Mouse (Mus musculus) liver, postnatal 0 days (tissue): ENCODE results near the gene Ghrl. TPM values are rescaled to one million over a fixed set of nuclear protein-coding genes. Genes with fewer than 3 reads are reported as not detected.

Experiments used
- ATAC-seq: fragments of 200-750 bp; cut with Nextera tagmentation; 2 replicates; pipeline ENCODE4 v1.8.0; 2017; ENCODE audit warnings: mild to moderate bottlenecking, moderate library complexity
- DNase-seq: peaks from one replicate; pipeline ENCODE4 v3.0.0-alpha.2; 2016
- H3K27ac ChIP-seq: fragments of 300-500 bp; sonication (generic); 2 replicates; pipeline ENCODE4 v1.5.1; 2014; ENCODE audit warnings: antibody characterized with exemption, moderate library complexity, mild to moderate bottlenecking, low read depth
- H3K27me3 ChIP-seq: fragments of 300-500 bp; sonication (generic); 2 replicates; pipeline ENCODE4 v1.6.1; 2014; ENCODE audit warnings: low read length, control low read depth, mixed read lengths; ENCODE audit not compliant: insufficient read depth
- H3K36me3 ChIP-seq: fragments of 300-500 bp; sonication (generic); replicated peaks from 2 replicates; pipeline ENCODE4 v1.6.1; 2014; ENCODE audit warnings: mild to moderate bottlenecking, control low read depth, low read length, moderate library complexity, mixed read lengths; ENCODE audit not compliant: insufficient read depth
- H3K4me1 ChIP-seq: fragments of 300-500 bp; sonication (generic); 2 replicates; pipeline ENCODE4 v1.6.1; 2014; ENCODE audit warnings: antibody characterized with exemption, mild to moderate bottlenecking, control low read depth; ENCODE audit not compliant: insufficient read depth
- H3K4me2 ChIP-seq: fragments of 300-500 bp; sonication (generic); 2 replicates; pipeline ENCODE4 v1.6.1; 2014; ENCODE audit warnings: low read depth, mild to moderate bottlenecking, low read length, moderate library complexity, mixed read lengths
- H3K4me3 ChIP-seq: fragments of 300-500 bp; sonication (generic); 2 replicates; pipeline ENCODE4 v1.5.1; 2014; ENCODE audit warnings: low read depth, low read length
- H3K9ac ChIP-seq: fragments of 300-500 bp; sonication (generic); replicated peaks from 2 replicates; pipeline ENCODE4 v1.6.1; 2014; ENCODE audit warnings: mild to moderate bottlenecking, moderate library complexity
- H3K9me3 ChIP-seq: fragments of 300-500 bp; sonication (generic); 2 replicates; pipeline ENCODE4 v1.6.1; 2016; ENCODE audit warnings: mild to moderate bottlenecking, control low read depth, low read length, mixed read lengths
- CTCF ChIP-seq: sonication (generic); IDR thresholded peaks from 2 replicates; pipeline ENCODE4 v1.5.1; 2016; ENCODE audit warnings: antibody characterized with exemption, low read depth
- EP300 ChIP-seq: IDR thresholded peaks from 2 replicates; pipeline ENCODE4 v1.6.1; 2016; ENCODE audit warnings: antibody characterized with exemption, low read depth, mild to moderate bottlenecking
- whole genome bisulfite sequencing: fragments of 180-500 bp; shearing (Covaris S2); extraction: QIAGEN DNeasy Blood & Tissue Kit; methylation state at CpG from one replicate; pipeline ENCODE4 v1.1.7; 2014; ENCODE audit not compliant: insufficient replicate concordance; 5-methylcytosine and 5-hydroxymethylcytosine counted together
- polyA plus RNA-seq: library from polyadenylated mRNA; unstranded; fragments of >200 nt; fragmentation: Nextera tagmentation; extraction: Ambion mirVana; gene quantifications from 2 replicates; pipeline ENCODE4 v1.2.1, GENCODE M21; 2015

Gene Ghrl
- polyA plus RNA-seq, 1 experiment from 2014 or later = not detected

- H3K4me1 ChIP-seq = peaks cover 20% of the 10 kb centered on the region
- no peak overlapping the region for H3K27ac ChIP-seq
- H3K27me3 ChIP-seq = no peaks in the 10 kb centered on the region
- DNase-seq (no peak), ATAC-seq (no peak)
- H3K4me3 ChIP-seq = no peak overlapping the region
- no peak overlapping the region for H3K4me2 ChIP-seq
- 81% methylated on average over 10 of the region's 10 CpGs for WGBS
- no peak overlapping the region for H3K9ac ChIP-seq
- no peak for TF ChIP-seq CTCF
- no peak for TF ChIP-seq EP300
- no peaks in the 10 kb centered on the region for H3K9me3 ChIP-seq
- peaks cover 15% of the 10 kb centered on the region; the same call in 1 of the 2 replicates for H3K36me3 ChIP-seq
These were observed 36.4 kb downstream of the Ghrl start for GRCm38 (mm10) chr6:113683081-113683825.

- ATAC-seq (peak; percentile 84), DNase-seq (peak; percentile 91)
- Histone ChIP-seq H3K4me1 (peaks cover 24% of the 10 kb centered on the region), H3K4me2 (no peak overlapping the region), H3K27ac (no peak overlapping the region), H3K4me3 (no peak overlapping the region), H3K9me3 (no peaks in the 10 kb centered on the region), H3K27me3 (no peaks in the 10 kb centered on the region), H3K9ac (no peak overlapping the region), H3K36me3 (peaks cover 8% of the 10 kb centered on the region; the same call in 1 of the 2 replicates)
- TF ChIP-seq CTCF (peak; percentile 98), EP300 (no peak)
- 8% methylated on average over 4 of the region's 4 CpGs for WGBS
These were observed 38.4 kb downstream of the Ghrl start for GRCm38 (mm10) chr6:113681271-113681670.

- no peaks in the 10 kb centered on the region for H3K27me3 ChIP-seq
- WGBS = 46% methylated on average over 9 of the region's 9 CpGs
- DNase-seq = peak; percentile 29
- peak; percentile 24; the same call in 1 of the 2 replicates for ATAC-seq
- peak overlapping the region; percentile 21; the same call in 1 of the 2 replicates for H3K9ac ChIP-seq
- no peak overlapping the region for H3K4me2 ChIP-seq
- H3K4me3 ChIP-seq = no peak overlapping the region
- H3K36me3 ChIP-seq = peaks cover 4% of the 10 kb centered on the region; the same call in 1 of the 2 replicates
- no peaks in the 10 kb centered on the region for H3K9me3 ChIP-seq
- peaks cover 24% of the 10 kb centered on the region for H3K4me1 ChIP-seq
- H3K27ac ChIP-seq = peak overlapping the region; percentile 55; the same call in 1 of the 2 replicates
- TF ChIP-seq CTCF (no peak), EP300 (no peak)
These were observed 39.6 kb downstream of the Ghrl start for GRCm38 (mm10) chr6:113679993-113680566.

DNA sequence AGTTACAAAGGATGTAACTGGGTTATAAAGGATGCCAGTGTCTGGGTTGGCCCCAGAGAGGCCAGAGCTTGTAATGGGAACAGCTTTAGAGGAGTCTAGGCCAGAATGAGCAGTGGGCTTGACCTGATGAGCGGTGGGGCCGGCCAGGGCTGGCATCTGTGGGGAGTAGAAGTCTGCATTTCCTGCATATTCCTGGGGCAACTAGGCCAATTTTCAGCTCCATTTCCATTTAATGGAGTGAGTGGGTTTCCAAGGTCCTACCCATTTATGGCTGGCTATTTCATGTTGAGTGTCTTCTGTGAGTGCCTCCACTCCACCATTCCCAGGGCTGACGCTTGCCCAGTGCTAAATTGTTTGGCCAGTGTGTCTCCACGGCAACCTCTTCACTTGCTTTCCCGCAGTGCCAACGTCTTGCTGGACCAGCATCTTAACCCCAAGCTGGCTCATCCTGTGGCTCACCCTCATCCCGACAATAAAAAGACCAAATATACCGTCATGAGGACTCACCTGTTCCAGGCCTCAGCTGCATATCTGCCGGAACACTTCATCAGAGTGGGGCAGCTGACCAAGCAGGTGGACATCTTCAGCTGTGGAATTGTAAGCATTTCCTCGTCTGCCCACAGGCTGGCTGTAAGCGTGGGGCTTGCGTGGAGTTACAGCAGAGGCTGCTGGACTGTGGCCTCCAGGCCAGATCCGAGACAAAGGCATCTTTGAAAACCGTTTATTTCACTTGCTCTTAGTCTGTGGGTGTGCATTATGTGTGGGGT, 41.3 kb downstream of the Ghrl start:
- Histone ChIP-seq H3K4me1 (peaks cover 24% of the 10 kb centered on the region), H3K27me3 (no peaks in the 10 kb centered on the region), H3K27ac (no peak overlapping the region), H3K9me3 (no peaks in the 10 kb centered on the region), H3K4me3 (no peak overlapping the region), H3K36me3 (peaks cover 3% of the 10 kb centered on the region; the same call in 1 of the 2 replicates), H3K4me2 (no peak overlapping the region), H3K9ac (no peak overlapping the region)
- TF ChIP-seq CTCF (no peak), EP300 (no peak)
- 87% methylated on average over 14 of the region's 14 CpGs for WGBS
- ATAC-seq (no peak), DNase-seq (no peak)

GRCm38 (mm10) chr6:113677070-113677734, 42.5 kb downstream of the Ghrl start:
- ATAC-seq (no peak), DNase-seq (peak; percentile 50)
- Histone ChIP-seq H3K9me3 (no peaks in the 10 kb centered on the region), H3K4me2 (no peak overlapping the region), H3K27ac (peak overlapping the region; percentile 55), H3K9ac (no peak overlapping the region), H3K36me3 (no peaks in the 10 kb centered on the region; the same call in 1 of the 2 replicates), H3K4me3 (no peak overlapping the region), H3K27me3 (no peaks in the 10 kb centered on the region), H3K4me1 (peaks cover 24% of the 10 kb centered on the region)
- no peak for TF ChIP-seq CTCF
- WGBS = 66% methylated on average over 14 of the region's 14 CpGs
